Mouse (Mus musculus) retina, adult 2 months (tissue): ENCODE results near the gene Prps1l1.

Source experiments
- DNase-seq: peaks from one replicate; pipeline ENCODE4 v3.0.0-alpha.2; 2012; ENCODE audit warnings: low read depth, low spot score

The Prps1l1 gene

GRCm38 (mm10) chr12:35025916-35026432 is 41.4 kb downstream of the Prps1l1 start:
- no peak for DNase-seq

- DNase-seq: no peak
Measured at GRCm38 (mm10) chr12:35027533-35027932, 43.0 kb downstream of the Prps1l1 start.
